Mouse (Mus musculus): ENCODE data around the gene Sytl2.

Sytl2 gene

GRCm38 (mm10) chr7:90312151-90312883 is 10.3 kb downstream of the Sytl2 start:
- DNase-seq (ENCODE audit: low spot score), result no peak

- no peak for DNase-seq (ENCODE audit: low spot score)
Measured at GRCm38 (mm10) chr7:90313421-90313820, 11.4 kb downstream of the Sytl2 start.

GRCm38 (mm10) chr7:90316823-90317222 is 14.8 kb downstream of the Sytl2 start:
- DNase-seq (ENCODE audit: low spot score), result no peak

GRCm38 (mm10) chr7:90319446-90319845 is 17.4 kb downstream of the Sytl2 start:
- no peak for DNase-seq (ENCODE audit: low spot score)

- no peak for DNase-seq (ENCODE audit: low spot score)
Measured at GRCm38 (mm10) chr7:90320124-90320523, 18.1 kb downstream of the Sytl2 start.

GRCm38 (mm10) chr7:90325166-90325565 is 23.1 kb downstream of the Sytl2 start:
- DNase-seq (ENCODE audit: low spot score), result no peak

GRCm38 (mm10) chr7:90330200-90330599 is 28.1 kb downstream of the Sytl2 start:
- DNase-seq (ENCODE audit: low spot score), result no peak

GRCm38 (mm10) chr7:90332483-90333065 is 30.5 kb downstream of the Sytl2 start:
- no peak for DNase-seq (ENCODE audit: low spot score)

- DNase-seq (ENCODE audit: low spot score), result no peak
Measured at GRCm38 (mm10) chr7:90334362-90334761, 32.3 kb downstream of the Sytl2 start.

- DNase-seq (ENCODE audit: low spot score), result no peak
Measured at GRCm38 (mm10) chr7:90334831-90335230, 32.8 kb downstream of the Sytl2 start.

- DNase-seq (ENCODE audit: low spot score), result no peak
Measured at GRCm38 (mm10) chr7:90335755-90336194, 33.7 kb downstream of the Sytl2 start.

GRCm38 (mm10) chr7:90341212-90341957 is 39.3 kb downstream of the Sytl2 start:
- DNase-seq (ENCODE audit: low spot score), result no peak

- DNase-seq (ENCODE audit: low spot score), result no peak
Measured at GRCm38 (mm10) chr7:90344903-90345302, 42.9 kb downstream of the Sytl2 start.

GRCm38 (mm10) chr7:90347779-90348437 is 45.9 kb downstream of the Sytl2 start:
- no peak for DNase-seq (ENCODE audit: low spot score)

GRCm38 (mm10) chr7:90349014-90349413 is 47.0 kb downstream of the Sytl2 start:
- DNase-seq (ENCODE audit: low spot score), result no peak

- no peak for DNase-seq (ENCODE audit: low spot score)
Measured at GRCm38 (mm10) chr7:90352183-90352582, 50.1 kb downstream of the Sytl2 start.

- no peak for DNase-seq (ENCODE audit: low spot score)
Measured at GRCm38 (mm10) chr7:90353488-90354228, 51.6 kb downstream of the Sytl2 start.

GRCm38 (mm10) chr7:90354229-90354604 is 52.2 kb downstream of the Sytl2 start:
- DNase-seq (ENCODE audit: low spot score), result no peak

GRCm38 (mm10) chr7:90355454-90355853 is 53.4 kb downstream of the Sytl2 start:
- DNase-seq (ENCODE audit: low spot score), result no peak

- DNase-seq (ENCODE audit: low spot score), result no peak
Measured at GRCm38 (mm10) chr7:90355995-90356394, 53.9 kb downstream of the Sytl2 start.

- DNase-seq (ENCODE audit: low spot score), result no peak
Measured at GRCm38 (mm10) chr7:90362788-90363187, 60.7 kb downstream of the Sytl2 start.

Data from MN1 (cell line).